Mouse (Mus musculus): ENCODE measurements at regions not wholly inside any gene's neighbourhood (a gene's known extent, or its start where the extent isn't known, plus 50 kb on each side); places are given as distances from the start of the nearest gene placed in this dataset.
"Not testable (repeated sequence)": the region's sequence is repeated elsewhere in the genome, so short reads cannot be mapped to it uniquely, and the experiment has no call there.

GRCm38 (mm10) chr10:19498112-19498511, 93.6 kb upstream of the Ifngr1 start:
- DNase-seq = no peak

DNA sequence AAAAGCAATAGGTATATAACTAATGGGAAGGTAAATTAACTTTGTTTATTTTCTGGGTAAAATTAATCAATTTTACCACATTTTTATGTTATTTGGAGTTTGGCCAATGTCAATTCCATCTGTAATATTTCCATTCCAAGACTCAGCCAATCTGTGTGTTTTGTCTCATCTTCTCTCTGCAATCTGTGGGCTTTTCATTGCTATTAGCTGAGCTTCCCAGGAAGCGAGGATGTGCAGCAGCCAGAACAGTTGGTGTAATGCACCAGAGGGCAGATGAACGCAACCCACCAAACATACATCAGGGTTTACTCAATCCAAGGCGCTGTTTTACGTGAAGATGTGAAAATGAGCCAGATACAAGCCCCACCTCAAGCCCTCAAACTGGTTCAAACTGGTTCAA, 88.9 kb upstream of the Ifngr1 start:
- no peak for DNase-seq

DNA sequence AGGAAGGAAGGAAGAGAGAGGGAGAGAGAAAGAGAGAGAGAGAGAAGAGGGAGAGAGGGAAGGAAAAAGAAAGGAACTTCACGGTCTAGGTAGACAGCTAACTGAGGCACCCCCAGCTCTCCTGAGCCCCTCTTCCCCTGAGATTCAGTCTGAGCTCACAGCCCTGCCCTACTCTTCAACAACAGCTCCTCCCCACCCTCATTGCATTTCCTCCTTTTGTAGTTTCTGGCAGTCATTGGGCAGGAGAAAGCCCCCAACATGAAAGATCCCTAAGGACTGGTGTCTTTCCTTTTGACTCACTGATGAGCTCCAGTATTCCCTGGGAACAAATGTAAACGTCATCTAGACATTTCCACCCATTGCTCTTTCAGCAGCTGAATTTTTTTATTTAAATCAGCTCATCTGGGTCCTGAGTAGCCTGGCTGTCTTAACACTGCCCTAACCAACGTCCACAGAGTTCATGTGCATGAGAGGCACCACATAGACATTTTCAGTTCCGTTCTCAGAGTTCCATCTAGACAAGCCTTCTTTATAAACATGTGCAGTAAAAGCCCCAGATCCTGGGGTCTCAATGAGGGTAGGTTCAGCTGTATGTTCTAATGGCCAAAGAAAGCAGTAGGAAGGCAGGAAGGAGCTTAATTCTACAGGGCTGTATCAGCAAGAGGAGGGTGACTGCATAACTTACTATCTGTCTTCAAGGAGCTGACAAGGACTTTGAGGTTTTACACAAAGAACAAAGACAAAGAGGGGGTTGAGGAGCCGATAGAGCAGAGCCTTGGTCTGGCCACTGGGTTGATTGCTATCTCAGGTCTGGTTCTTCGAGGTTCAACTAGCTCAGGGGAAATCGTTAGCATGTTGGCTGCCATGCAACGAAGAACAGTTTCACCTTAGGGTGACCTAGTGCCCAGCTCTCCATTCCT, 87.6 kb upstream of the Ifngr1 start:
- no peak for DNase-seq

GRCm38 (mm10) chr10:19505174-19505573, 86.6 kb upstream of the Ifngr1 start:
- DNase-seq = no peak

- no peak for DNase-seq
Observed at GRCm38 (mm10) chr10:19505979-19506378, 85.8 kb upstream of the Ifngr1 start.

DNA sequence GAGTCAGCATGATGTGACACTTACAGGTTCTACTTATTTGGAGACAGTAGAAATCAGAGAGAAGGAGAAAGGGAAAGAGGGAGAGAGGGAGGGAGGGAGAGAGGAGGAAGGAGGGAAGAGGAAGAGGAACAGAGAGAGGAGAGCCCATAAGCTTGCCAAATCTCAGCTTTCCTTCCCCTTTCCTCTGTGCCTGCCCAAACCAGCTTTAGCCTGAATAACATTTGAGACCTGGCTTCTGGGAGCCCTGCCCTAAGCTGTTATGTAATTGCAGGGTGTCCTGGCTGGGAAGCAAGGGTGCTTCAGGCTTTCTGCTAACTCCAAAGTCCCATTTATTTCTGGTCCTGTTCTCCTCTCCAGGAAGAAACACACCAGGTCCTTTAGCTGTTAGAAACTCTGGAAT, 85.3 kb upstream of the Ifngr1 start:
- DNase-seq = no peak

DNA sequence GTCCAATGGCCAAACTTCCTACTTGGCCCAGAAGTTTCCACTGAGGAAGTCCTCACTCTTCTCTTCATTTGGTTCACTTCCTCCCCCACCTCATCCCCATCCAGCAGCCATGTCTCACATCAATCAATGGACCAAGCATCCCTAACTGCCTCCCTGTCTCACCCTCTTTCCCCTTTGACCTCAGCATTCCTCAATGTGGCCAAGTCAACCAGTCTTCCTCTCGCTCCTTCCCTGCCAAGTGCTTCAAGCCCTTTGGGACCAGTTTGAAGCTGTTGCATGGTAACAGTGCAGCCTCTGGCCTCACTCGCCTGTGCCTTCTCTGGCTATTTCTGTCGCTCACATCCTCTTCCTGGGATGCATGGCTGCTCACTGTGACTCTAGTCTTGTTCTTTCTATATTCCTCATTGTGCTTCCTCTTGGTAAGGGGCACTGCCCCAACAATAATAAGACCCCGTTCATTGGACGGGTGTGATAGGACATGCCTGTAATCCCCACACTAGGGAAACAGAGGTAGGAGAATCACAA, 83.5 kb upstream of the Ifngr1 start:
- DNase-seq = no peak

DNA sequence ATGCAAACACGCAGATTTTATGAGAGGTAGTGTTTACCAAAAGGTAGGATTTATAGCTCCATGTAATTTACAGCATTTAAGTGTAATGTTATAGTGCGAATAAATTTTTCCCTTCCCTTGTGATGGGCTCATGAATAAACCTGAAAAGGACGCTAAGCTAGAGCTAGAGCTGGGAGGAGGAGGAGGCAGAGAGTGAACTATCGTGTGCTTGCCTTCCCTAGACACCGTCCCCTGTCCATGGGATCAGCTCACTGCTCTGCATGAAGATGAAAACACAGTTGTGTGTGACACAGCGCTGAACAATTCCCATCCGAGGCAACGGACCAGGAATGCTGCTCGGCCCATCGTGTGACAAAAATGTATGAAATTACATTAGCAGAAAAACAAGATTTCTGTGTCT, 81.7 kb upstream of the Ifngr1 start:
- DNase-seq = no peak

GRCm38 (mm10) chr10:19514366-19514765, 77.4 kb upstream of the Ifngr1 start:
- not testable (repeated sequence) for DNase-seq

DNA sequence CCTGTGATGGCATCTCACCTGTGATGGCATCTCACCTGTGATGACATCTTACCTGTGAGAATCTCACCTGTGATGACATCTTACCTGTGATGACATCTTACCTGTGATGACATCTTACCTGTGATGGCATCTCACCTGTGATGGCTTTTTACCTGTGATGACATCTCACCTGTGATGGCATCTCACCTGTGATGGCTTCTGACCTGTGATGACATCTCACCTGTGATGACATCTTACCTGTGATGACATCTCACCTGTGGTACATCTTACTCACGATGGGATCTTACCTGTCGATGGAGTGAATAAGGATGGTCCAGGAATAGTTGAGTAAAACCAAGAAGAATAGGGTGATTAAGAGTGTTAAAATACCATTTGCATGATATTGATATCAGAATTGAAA, 76.9 kb upstream of the Ifngr1 start:
- DNase-seq = no peak

DNA sequence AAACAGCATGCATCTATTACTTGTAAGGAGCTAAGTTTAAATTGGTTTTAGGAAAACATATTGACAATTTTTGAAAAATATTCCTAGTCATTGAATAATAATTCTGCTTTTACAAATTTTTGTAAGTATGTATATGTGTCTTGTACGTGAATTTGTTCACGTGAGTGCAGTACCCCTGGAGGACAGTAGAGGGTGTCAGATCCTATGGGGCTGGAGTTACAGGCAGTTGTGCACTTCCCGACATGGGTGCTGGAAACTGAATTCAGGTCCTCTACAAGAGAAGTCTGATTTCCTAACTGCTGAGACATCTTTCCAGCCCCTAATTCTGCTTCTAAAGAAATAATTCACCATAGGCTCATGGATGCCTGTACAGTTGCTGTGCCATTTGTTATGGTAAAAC, 75.7 kb upstream of the Ifngr1 start:
- no peak for DNase-seq

DNA sequence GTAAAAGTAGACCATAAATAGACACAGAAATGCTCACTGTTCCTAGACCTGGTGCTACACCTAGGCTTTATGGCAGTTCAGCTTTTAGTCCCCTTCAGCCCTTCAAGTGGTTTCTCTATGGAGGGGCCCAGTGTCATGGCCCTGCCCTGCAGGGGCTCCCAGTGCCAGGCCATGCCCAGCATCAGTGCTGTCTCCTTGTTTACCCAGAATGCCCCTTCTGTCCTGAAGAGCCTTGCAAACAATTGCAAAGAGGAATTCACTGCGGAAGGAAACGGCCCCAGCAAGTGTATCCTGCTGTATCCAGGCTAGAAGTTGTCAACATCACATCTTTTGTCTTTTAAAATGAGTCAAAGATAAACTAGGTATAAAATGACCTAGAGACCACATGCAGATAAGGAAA, 74.7 kb upstream of the Ifngr1 start:
- no peak for DNase-seq

- DNase-seq = no peak
Observed at GRCm38 (mm10) chr10:19518763-19519162, 73.0 kb upstream of the Ifngr1 start.

- no peak for DNase-seq
Observed at GRCm38 (mm10) chr10:19522198-19522597, 69.6 kb upstream of the Ifngr1 start.

DNA sequence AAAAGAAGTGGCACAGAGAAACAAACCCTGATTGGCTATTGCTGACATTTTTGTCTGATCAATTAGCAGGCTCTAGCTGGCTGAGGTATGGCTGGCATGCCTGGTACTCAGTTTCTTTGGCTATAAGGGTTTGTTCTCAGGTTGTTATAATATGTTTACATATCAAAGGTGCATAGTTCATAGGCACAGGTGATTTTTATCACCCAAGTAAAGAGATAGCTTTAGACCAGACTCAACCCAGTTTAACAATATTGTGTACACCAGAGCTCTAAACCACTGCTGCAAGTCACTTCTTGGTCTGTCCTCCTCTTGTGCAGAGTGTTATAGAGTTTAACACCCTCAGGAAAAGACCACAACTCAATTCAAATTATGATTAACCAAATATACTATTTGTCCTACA, 65.8 kb upstream of the Ifngr1 start:
- no peak for DNase-seq

DNA sequence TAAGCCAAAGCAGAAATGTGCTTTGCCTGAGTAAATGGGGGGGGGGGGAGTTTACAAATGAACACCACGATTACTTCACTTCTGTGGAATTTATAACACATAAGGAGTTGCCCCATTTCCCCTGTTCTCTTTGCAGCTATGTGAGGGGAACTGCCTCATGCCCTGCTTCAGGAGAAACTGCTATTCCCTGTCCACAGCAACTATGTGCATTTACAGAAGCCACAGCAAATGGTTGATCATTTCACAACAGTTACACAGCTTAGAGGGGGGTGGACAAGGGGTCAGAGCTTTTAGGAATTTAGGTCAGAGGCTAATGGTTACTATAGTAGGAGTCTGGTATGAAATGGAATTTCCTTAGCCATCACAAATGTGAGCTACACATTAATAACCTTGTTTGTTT, 65.4 kb upstream of the Ifngr1 start:
- DNase-seq = no peak

GRCm38 (mm10) chr10:19529655-19530054, 62.1 kb upstream of the Ifngr1 start:
- DNase-seq = no peak

GRCm38 (mm10) chr10:19530056-19530455, 61.7 kb upstream of the Ifngr1 start:
- DNase-seq = no peak

GRCm38 (mm10) chr10:19531452-19531851, 60.3 kb upstream of the Ifngr1 start:
- DNase-seq = no peak

GRCm38 (mm10) chr10:19532790-19533189, 59.0 kb upstream of the Ifngr1 start:
- no peak for DNase-seq

GRCm38 (mm10) chr10:19533846-19534245, 57.9 kb upstream of the Ifngr1 start:
- DNase-seq = no peak

All from cerebellum, adult 9-11 months (tissue).